Mouse (Mus musculus) intestine, embryonic 16.5 days (tissue): ENCODE data around the gene Cd80. TPM values are rescaled to one million over a fixed set of nuclear protein-coding genes. Genes with fewer than 3 reads are reported as not detected.

Experiments used
- ATAC-seq: fragments of 200-750 bp; cut with Nextera tagmentation; 2 replicates; pipeline ENCODE4 v1.8.0; 2017; ENCODE audit warnings: moderate TSS enrichment, moderate library complexity
- H3K27ac ChIP-seq: fragments of 300-500 bp; sonication (generic); 2 replicates; pipeline ENCODE4 v1.5.1; 2014; ENCODE audit warnings: mild to moderate bottlenecking, low read length
- H3K27me3 ChIP-seq: fragments of 300-500 bp; sonication (generic); replicated peaks from 2 replicates; pipeline ENCODE4 v1.6.1; 2014; ENCODE audit warnings: low read length, control low read depth, mixed read lengths; ENCODE audit not compliant: control insufficient read depth, insufficient read depth
- H3K36me3 ChIP-seq: fragments of 300-500 bp; sonication (generic); 2 replicates; pipeline ENCODE4 v1.6.1; 2014; ENCODE audit warnings: low read length, control low read depth; ENCODE audit not compliant: control insufficient read depth, insufficient read depth
- H3K4me1 ChIP-seq: fragments of 300-500 bp; sonication (generic); 2 replicates; pipeline ENCODE4 v1.6.1; 2014; ENCODE audit warnings: low read length, control low read depth, mixed read lengths; ENCODE audit not compliant: control insufficient read depth, insufficient read depth
- H3K4me2 ChIP-seq: fragments of 300-500 bp; sonication (generic); 2 replicates; pipeline ENCODE4 v1.6.1; 2014; ENCODE audit warnings: low read depth, low read length, control low read depth
- H3K4me3 ChIP-seq: fragments of 300-500 bp; sonication (generic); 2 replicates; pipeline ENCODE4 v1.5.1; 2014; ENCODE audit warnings: mild to moderate bottlenecking, low read length
- H3K9ac ChIP-seq: fragments of 300-500 bp; sonication (generic); 2 replicates; pipeline ENCODE4 v1.6.1; 2014; ENCODE audit warnings: low read depth, low read length
- H3K9me3 ChIP-seq: fragments of 300-500 bp; sonication (generic); 2 replicates; pipeline ENCODE4 v1.6.1; 2016; ENCODE audit warnings: low read length, control low read depth; ENCODE audit not compliant: control insufficient read depth
- WGBS: fragments of 180-500 bp; shearing (Covaris S2); extraction: QIAGEN DNeasy Blood & Tissue Kit; methylation state at CpG from one replicate; pipeline ENCODE4 v1.1.7; 2014; 5-methylcytosine and 5-hydroxymethylcytosine counted together
- polyA plus RNA-seq: library from polyadenylated mRNA; unstranded; fragments of >200 nt; fragmentation: Nextera tagmentation; extraction: Ambion mirVana; gene quantifications from 2 replicates; pipeline ENCODE4 v1.2.1, GENCODE M21; 2015

Cd80 gene
- polyA plus RNA-seq, 1 experiment from 2014 or later, result 0.18 TPM

- Histone ChIP-seq H3K4me2 (no peak overlapping the region), H3K36me3 (no peaks in the 10 kb centered on the region), H3K9ac (no peak overlapping the region), H3K27ac (peak overlapping the region; percentile 86), H3K9me3 (no peaks in the 10 kb centered on the region), H3K4me3 (no peak overlapping the region), H3K4me1 (0 out of 2 replicates have a peak, but pooled peaks cover 5% of the 10 kb centered on the region), H3K27me3 (no peaks in the 10 kb centered on the region)
- 78% methylated on average over 13 of the region's 13 CpGs for WGBS
- peak; percentile 84 for ATAC-seq
Measured at GRCm38 (mm10) chr16:38467091-38467916, 11.9 kb downstream of the Cd80 start.

- no peak overlapping the region for H3K4me3 ChIP-seq
- H3K36me3 ChIP-seq, result no peaks in the 10 kb centered on the region
- H3K4me2 ChIP-seq, result no peak overlapping the region
- peak; percentile 84 for ATAC-seq
- peak overlapping the region; percentile 93 for H3K27ac ChIP-seq
- H3K4me1 ChIP-seq, result 0 out of 2 replicates have a peak, but pooled peaks cover 5% of the 10 kb centered on the region
- WGBS, result 59% methylated on average over 8 of the region's 8 CpGs
- H3K27me3 ChIP-seq, result no peaks in the 10 kb centered on the region
- no peak overlapping the region for H3K9ac ChIP-seq
- H3K9me3 ChIP-seq, result no peaks in the 10 kb centered on the region
Measured at GRCm38 (mm10) chr16:38467917-38468705, 12.8 kb downstream of the Cd80 start.

- Histone ChIP-seq H3K4me1 (0 out of 2 replicates have a peak, but pooled peaks cover 5% of the 10 kb centered on the region), H3K4me3 (no peak overlapping the region), H3K9ac (no peak overlapping the region), H3K36me3 (no peaks in the 10 kb centered on the region), H3K27ac (peak overlapping the region; percentile 93), H3K9me3 (no peaks in the 10 kb centered on the region), H3K4me2 (no peak overlapping the region), H3K27me3 (no peaks in the 10 kb centered on the region)
- peak; percentile 14; the same call in 1 of the 2 replicates for ATAC-seq
- WGBS, result 36% methylated on average over 3 of the region's 3 CpGs
Measured at GRCm38 (mm10) chr16:38468706-38469018, 13.3 kb downstream of the Cd80 start.

GRCm38 (mm10) chr16:38469437-38469836 is 14.1 kb downstream of the Cd80 start:
- H3K4me3 ChIP-seq, result no peak overlapping the region
- H3K9me3 ChIP-seq, result no peaks in the 10 kb centered on the region
- H3K27ac ChIP-seq, result no peak overlapping the region
- H3K4me1 ChIP-seq, result 0 out of 2 replicates have a peak, but pooled peaks cover 5% of the 10 kb centered on the region
- H3K9ac ChIP-seq, result no peak overlapping the region
- 75% methylated on average over 8 of the region's 8 CpGs for WGBS
- no peak for ATAC-seq
- H3K36me3 ChIP-seq, result no peaks in the 10 kb centered on the region
- H3K4me2 ChIP-seq, result no peak overlapping the region
- H3K27me3 ChIP-seq, result no peaks in the 10 kb centered on the region

GRCm38 (mm10) chr16:38471697-38472506 is 16.5 kb downstream of the Cd80 start:
- H3K4me3 ChIP-seq, result no peak overlapping the region
- no peak overlapping the region for H3K4me2 ChIP-seq
- H3K9me3 ChIP-seq, result no peaks in the 10 kb centered on the region
- 77% methylated on average over 11 of the region's 11 CpGs for WGBS
- no peak for ATAC-seq
- no peaks in the 10 kb centered on the region for H3K27me3 ChIP-seq
- H3K9ac ChIP-seq, result no peak overlapping the region
- H3K36me3 ChIP-seq, result no peaks in the 10 kb centered on the region
- H3K4me1 ChIP-seq, result 0 out of 2 replicates have a peak, but pooled peaks cover 5% of the 10 kb centered on the region
- no peak overlapping the region for H3K27ac ChIP-seq

- WGBS, result 90% methylated on average over 5 of the region's 5 CpGs
- Histone ChIP-seq H3K4me2 (no peak overlapping the region), H3K36me3 (no peaks in the 10 kb centered on the region), H3K9me3 (no peaks in the 10 kb centered on the region), H3K27me3 (no peaks in the 10 kb centered on the region), H3K27ac (no peak overlapping the region), H3K9ac (no peak overlapping the region), H3K4me3 (no peak overlapping the region), H3K4me1 (0 out of 2 replicates have a peak, but pooled peaks cover 3% of the 10 kb centered on the region)
- ATAC-seq, result no peak
Measured at GRCm38 (mm10) chr16:38472507-38472873, 17.1 kb downstream of the Cd80 start.

GRCm38 (mm10) chr16:38473661-38474060 is 18.3 kb downstream of the Cd80 start:
- H3K9me3 ChIP-seq, result no peaks in the 10 kb centered on the region
- no peak overlapping the region for H3K4me3 ChIP-seq
- no peak overlapping the region for H3K9ac ChIP-seq
- H3K27me3 ChIP-seq, result no peaks in the 10 kb centered on the region
- whole genome bisulfite sequencing, result 87% methylated on average over 5 of the region's 5 CpGs
- no peak overlapping the region for H3K4me2 ChIP-seq
- 0 out of 2 replicates have a peak, but pooled peaks cover 2% of the 10 kb centered on the region for H3K4me1 ChIP-seq
- H3K36me3 ChIP-seq, result no peaks in the 10 kb centered on the region
- no peak overlapping the region for H3K27ac ChIP-seq
- ATAC-seq, result no peak

GRCm38 (mm10) chr16:38474677-38475286 is 19.4 kb downstream of the Cd80 start:
- Histone ChIP-seq H3K36me3 (no peaks in the 10 kb centered on the region), H3K9me3 (no peaks in the 10 kb centered on the region), H3K4me3 (no peak overlapping the region), H3K27ac (no peak overlapping the region), H3K27me3 (no peaks in the 10 kb centered on the region), H3K4me2 (no peak overlapping the region), H3K9ac (no peak overlapping the region), H3K4me1 (0 out of 2 replicates have a peak, but pooled peaks cover 2% of the 10 kb centered on the region)
- WGBS, result 94% methylated on average over 9 of the region's 9 CpGs
- no peak for ATAC-seq
